Comparison of ENCODE assay signal across 28 mouse cellular contexts in genomic region chr1:126087181-126087580, GRCm38 (mm10).
"Had no signal": no experiment of that assay in that cellular context is flagged by ENCODE, and none has a peak within 500 bp of the region (broad histone marks: within the 10 kb centered on the region; RNA-seq: fewer than 3 reads in every experiment).

No protein-coding gene starts in this region.

- H3K9ac ChIP-seq: embryonic facial prominence, embryonic 12.5 days; embryonic facial prominence, embryonic 13.5 days; embryonic facial prominence, embryonic 15.5 days; forebrain, embryonic 12.5 days; forebrain, embryonic 13.5 days; forebrain, embryonic 15.5 days; forebrain, postnatal 0 days had no signal

- H3K4me3 ChIP-seq: embryonic facial prominence, embryonic 10.5 days; embryonic facial prominence, embryonic 12.5 days; embryonic facial prominence, embryonic 13.5 days; embryonic facial prominence, embryonic 15.5 days; erythroblast, embryonic 14.5 days; forebrain, embryonic 10.5 days; forebrain, embryonic 12.5 days; forebrain, embryonic 13.5 days; forebrain, embryonic 15.5 days; gastrocnemius, adult 2 months; heart, adult 2 months had no signal

- H3K9me3 ChIP-seq: embryonic facial prominence, embryonic 10.5 days; embryonic facial prominence, embryonic 12.5 days; embryonic facial prominence, embryonic 13.5 days; embryonic facial prominence, embryonic 15.5 days; forebrain, embryonic 10.5 days; forebrain, embryonic 12.5 days; forebrain, embryonic 13.5 days; forebrain, embryonic 15.5 days had no signal

- H3K27ac ChIP-seq: embryonic facial prominence, embryonic 10.5 days; embryonic facial prominence, embryonic 12.5 days; embryonic facial prominence, embryonic 13.5 days; embryonic facial prominence, embryonic 15.5 days; forebrain, embryonic 10.5 days; forebrain, embryonic 12.5 days; forebrain, embryonic 13.5 days; forebrain, embryonic 15.5 days; gastrocnemius, adult 2 months; heart, adult 2 months had no signal

- H3K27me3 ChIP-seq: embryonic facial prominence, embryonic 12.5 days; embryonic facial prominence, embryonic 13.5 days; embryonic facial prominence, embryonic 15.5 days; forebrain, embryonic 12.5 days; forebrain, embryonic 13.5 days; forebrain, embryonic 15.5 days had no signal

- H3K36me3 ChIP-seq: embryonic facial prominence, embryonic 10.5 days; embryonic facial prominence, embryonic 12.5 days; embryonic facial prominence, embryonic 13.5 days; embryonic facial prominence, embryonic 15.5 days; forebrain, embryonic 10.5 days; forebrain, embryonic 12.5 days; forebrain, embryonic 15.5 days had no signal

- H3K4me2 ChIP-seq: embryonic facial prominence, embryonic 12.5 days; embryonic facial prominence, embryonic 13.5 days; embryonic facial prominence, embryonic 15.5 days; forebrain, embryonic 12.5 days; forebrain, embryonic 13.5 days; forebrain, embryonic 15.5 days had no signal

- H3K4me1 ChIP-seq: embryonic facial prominence, embryonic 10.5 days; embryonic facial prominence, embryonic 12.5 days; embryonic facial prominence, embryonic 13.5 days; embryonic facial prominence, embryonic 15.5 days; forebrain, embryonic 15.5 days had no signal

- DNase-seq: cerebellum, adult 2 months; cerebellum, adult 8-10 months; cerebellum, adult 9-10 months; cerebellum, adult 9-11 months; cerebellum, postnatal 10 days; cerebellum, postnatal 14 days; cerebellum, postnatal 25 days; cerebellum, postnatal 36 days; embryo, embryonic 11 days; forebrain, postnatal 0 days; gastrocnemius, adult 2 months; gastrocnemius, postnatal 10 days; gastrocnemius, postnatal 14 days; gastrocnemius, postnatal 25 days; gastrocnemius, postnatal 36 days; heart, adult 18-20 months; heart, adult 2 months had no signal

- ATAC-seq: forebrain, embryonic 13.5 days; forebrain, embryonic 14.5 days; forebrain, embryonic 15.5 days; forebrain, embryonic 16.5 days; forebrain, postnatal 0 days had no signal
